Mouse (Mus musculus): ENCODE data around the gene Gna13. TPM values are rescaled to one million over a fixed set of nuclear protein-coding genes. Genes with fewer than 3 reads are reported as not detected.

The Gna13 gene
- total RNA-seq, 1 experiment from 2014 or later: 64.9 TPM

DNA sequence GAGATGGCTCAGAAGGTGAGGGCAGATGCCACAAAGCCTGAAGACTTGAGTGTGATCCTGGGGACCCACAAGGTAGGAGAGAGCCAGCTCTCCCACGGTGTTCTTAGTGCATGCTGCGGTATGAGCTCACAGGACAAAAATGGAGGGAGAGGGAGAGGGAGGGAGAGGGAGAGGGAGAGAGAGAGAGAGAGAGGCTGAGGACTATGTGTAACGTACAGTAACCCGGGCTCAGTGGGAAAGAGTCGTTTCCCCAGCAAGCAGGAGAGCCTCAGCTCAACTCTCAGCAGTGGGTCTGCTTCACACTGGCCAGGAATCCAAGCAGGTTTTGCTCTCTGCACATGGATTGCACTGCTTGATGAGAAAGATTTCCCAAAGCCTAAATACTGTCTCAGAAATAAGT is 76.6 kb downstream of the Gna13 start:
- no peak for ATAC-seq (replicated peaks in 1 of 2; ENCODE audit: insufficient read depth in 1 of 2, low FRiP score in 2 of 2, low TSS enrichment in 1 of 2, low read depth in 1 of 2, poor library complexity in 2 of 2, severe bottlenecking in 2 of 2)

DNA sequence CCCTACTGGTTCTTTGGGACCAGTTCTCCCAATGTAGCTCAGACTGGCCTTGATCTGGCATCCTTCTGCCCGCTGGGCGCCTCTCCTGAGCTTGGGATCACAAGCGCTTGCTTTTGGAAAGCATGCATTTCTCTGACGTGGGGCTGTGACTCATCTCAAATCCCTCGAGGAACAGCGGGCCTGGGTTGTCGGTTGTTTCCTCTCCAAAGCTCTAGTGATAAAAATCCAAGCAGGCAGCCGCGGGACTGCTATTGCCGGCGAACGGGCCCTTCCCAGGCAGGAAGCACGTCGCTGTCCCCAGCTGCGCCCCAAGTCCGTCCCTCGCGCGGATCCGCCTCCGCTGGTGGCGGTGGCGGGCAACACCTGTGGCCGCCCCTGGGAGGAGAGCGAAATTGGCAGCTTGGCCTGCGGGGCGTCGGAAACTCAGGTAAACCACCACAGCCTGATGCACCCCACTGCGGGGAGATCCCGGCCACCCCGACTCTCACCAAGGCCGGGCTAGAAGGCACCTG is 77.3 kb downstream of the Gna13 start:
- peak; percentile 76 to 91 for ATAC-seq (replicated peaks in 1 of 2; ENCODE audit: insufficient read depth in 1 of 2, low FRiP score in 2 of 2, low TSS enrichment in 1 of 2, low read depth in 1 of 2, poor library complexity in 2 of 2, severe bottlenecking in 2 of 2)

DNA sequence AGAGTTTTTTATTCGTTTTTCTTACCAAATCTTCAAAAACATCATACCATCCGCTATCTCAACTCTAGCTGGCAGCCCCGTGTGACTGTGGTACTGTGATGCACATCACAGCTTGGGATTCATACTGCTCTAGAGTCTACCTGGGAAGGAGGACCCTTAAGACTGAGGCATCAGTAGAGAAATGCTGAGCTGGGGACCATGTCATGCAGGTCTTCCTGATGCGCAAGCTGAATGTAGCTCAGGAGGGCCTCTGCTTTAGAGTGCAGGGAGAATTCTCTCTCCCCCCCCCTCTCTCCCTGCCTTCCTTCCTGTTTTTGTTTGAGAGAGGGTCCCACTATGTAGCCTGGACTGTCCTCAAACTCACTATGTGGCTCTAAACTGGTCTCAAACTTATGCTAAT is 78.0 kb downstream of the Gna13 start:
- ATAC-seq (replicated peaks in 1 of 2; ENCODE audit: insufficient read depth in 1 of 2, low FRiP score in 2 of 2, low TSS enrichment in 1 of 2, low read depth in 1 of 2, poor library complexity in 2 of 2, severe bottlenecking in 2 of 2): no peak

DNA sequence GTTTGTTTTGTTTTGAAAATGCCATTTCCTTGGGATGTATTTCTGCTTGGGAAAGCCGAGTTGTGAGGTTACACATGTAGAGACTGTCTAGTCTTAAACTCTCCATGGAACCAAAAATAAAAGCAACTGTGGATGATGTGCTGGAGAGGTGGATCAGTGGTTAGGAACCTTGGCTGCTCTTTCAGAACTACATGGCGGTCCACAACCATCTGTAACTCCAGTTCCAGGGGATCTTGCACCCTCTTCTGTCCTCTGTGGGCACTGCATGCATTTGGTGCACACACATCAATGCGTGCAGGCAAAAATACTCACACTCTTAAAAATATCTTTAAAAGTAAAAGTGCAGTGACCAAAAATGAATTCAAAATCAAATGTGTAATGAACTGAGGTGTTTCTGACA is 78.5 kb downstream of the Gna13 start:
- ATAC-seq (replicated peaks in 1 of 2; ENCODE audit: insufficient read depth in 1 of 2, low FRiP score in 2 of 2, low TSS enrichment in 1 of 2, low read depth in 1 of 2, poor library complexity in 2 of 2, severe bottlenecking in 2 of 2): no peak

DNA sequence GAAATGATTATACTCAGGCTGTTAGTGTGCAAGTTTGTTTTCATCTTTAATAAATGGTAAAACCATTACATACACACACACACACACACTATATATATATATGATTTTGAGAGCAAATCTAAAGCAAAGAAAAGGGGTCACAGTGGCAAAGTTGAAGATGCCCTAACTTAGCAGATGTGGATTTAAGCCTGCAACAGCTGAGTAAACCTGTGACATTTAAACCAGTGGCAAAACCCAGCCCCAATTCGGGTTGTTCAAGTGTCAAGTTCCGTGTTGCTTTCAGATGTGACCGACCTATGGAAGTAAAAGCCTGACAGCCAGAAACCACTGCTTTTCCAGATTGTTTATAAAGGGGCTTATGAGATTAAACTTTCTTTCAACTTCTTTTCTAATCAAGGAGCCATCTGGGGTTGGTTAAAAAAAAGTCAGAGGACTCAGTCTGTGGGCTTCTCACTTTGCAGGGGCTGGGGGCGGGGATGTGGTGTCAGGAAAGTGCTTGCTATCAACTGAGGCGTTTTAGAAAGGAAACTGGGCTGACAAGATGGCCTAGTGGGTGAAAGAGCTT is 79.6 kb downstream of the Gna13 start:
- no peak for ATAC-seq (replicated peaks in 1 of 2; ENCODE audit: insufficient read depth in 1 of 2, low FRiP score in 2 of 2, low TSS enrichment in 1 of 2, low read depth in 1 of 2, poor library complexity in 2 of 2, severe bottlenecking in 2 of 2)

DNA sequence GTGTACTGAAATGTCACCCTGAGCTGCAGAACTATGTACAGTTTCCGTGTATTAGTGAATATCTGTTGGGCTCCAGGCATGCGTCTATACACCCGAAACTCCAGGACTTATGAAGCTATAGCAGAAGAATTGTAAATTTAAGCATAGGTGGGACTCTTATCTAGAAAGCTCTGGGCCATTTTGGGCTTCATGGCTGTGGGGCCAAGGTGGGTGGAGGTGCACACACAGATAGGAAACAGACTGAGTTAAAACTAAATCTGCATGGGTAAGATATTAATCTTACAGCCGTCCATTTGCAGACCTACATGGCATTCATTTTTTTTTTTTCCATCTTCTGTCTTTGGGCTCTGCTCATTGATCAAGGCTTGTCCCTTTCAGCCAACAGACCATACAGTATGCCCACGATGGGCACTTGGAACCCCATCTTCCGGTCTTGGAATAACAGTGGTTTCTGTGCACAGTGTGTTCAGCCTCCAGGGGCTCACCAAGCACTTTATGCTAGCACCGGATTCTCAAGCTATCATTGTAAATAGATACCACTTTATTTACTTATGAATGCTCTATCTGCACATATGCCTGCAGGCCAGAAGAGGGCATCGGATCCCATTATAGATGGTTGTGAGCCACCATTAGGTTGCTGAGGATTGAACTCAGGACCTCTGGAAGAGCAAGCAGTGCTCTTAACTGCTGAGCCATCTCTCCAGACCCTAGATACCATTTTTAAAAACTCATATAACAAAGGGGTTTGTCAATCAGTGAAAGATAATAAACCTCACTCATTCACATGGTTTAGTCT is 81.0 kb downstream of the Gna13 start:
- no peak for ATAC-seq (replicated peaks in 1 of 2; ENCODE audit: insufficient read depth in 1 of 2, low FRiP score in 2 of 2, low TSS enrichment in 1 of 2, low read depth in 1 of 2, poor library complexity in 2 of 2, severe bottlenecking in 2 of 2)

GRCm38 (mm10) chr11:109444600-109444999 is 82.0 kb downstream of the Gna13 start:
- ATAC-seq (replicated peaks in 1 of 2; ENCODE audit: insufficient read depth in 1 of 2, low FRiP score in 2 of 2, low TSS enrichment in 1 of 2, low read depth in 1 of 2, poor library complexity in 2 of 2, severe bottlenecking in 2 of 2): no peak

DNA sequence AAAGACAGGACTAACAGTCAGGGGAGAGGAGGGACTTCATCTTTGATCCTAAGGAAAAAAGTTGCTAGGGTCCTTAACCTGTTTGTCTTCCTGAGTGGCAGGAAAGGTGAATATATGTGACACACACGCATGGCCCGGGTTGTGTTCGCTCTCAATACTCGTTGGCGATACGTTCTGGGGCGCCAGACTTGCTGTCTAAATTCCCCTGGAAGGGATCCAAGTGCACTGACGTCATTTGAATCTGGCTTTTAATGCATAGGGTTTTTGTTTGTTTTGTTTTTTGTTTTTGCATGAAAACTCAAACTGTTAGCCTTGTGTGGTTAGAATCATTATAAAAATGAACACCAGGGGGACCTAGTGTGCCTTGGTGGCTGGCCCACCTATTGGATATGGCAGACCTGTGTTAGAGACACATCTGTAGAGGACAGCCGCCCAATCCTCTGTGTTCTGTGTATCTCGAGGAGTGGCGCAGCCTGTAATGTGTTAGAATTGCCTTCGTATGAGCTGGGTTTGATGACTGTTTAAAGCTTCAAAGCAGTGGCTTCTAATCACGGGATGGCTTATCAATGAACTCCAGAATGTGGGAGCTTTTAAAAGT is 82.9 kb downstream of the Gna13 start:
- peak; percentile 69 to 79 for ATAC-seq (replicated peaks in 1 of 2; ENCODE audit: insufficient read depth in 1 of 2, low FRiP score in 2 of 2, low TSS enrichment in 1 of 2, low read depth in 1 of 2, poor library complexity in 2 of 2, severe bottlenecking in 2 of 2)

Other genes with a start within 250 kb of the Gna13 start
- gene E030025P04Rik, start 218.5 kb upstream of the Gna13 start, total RNA-seq (2017): not detected in 2 replicates
- gene Rgs9, start 64.7 kb upstream of the Gna13 start, total RNA-seq (2017): 2.3 and 2.4 TPM in 2 replicates
- 0.10 and 0.19 TPM in 2 replicates for gene 9930022D16Rik, start 51.1 kb downstream of the Gna13 start, total RNA-seq (2017)
- gene Amz2, start 63.1 kb downstream of the Gna13 start, total RNA-seq (2017): 71.4 and 80.7 TPM in 2 replicates
- gene Arsg, start 110.5 kb downstream of the Gna13 start, total RNA-seq (2017): 1.2 and 4.4 TPM in 2 replicates
- 9.4 and 10.8 TPM in 2 replicates for gene Slc16a6, start 110.8 kb downstream of the Gna13 start, total RNA-seq (2017)
- 3.8 and 4.1 TPM in 2 replicates for gene Wipi1, start 249.1 kb downstream of the Gna13 start, total RNA-seq (2017)

All from hematopoietic stem cell, adult 5-6 weeks (primary cell).